Mouse (Mus musculus): ENCODE measurements around the gene Nme9. TPM values are rescaled to one million over a fixed set of nuclear protein-coding genes. Genes with fewer than 3 reads are reported as not detected.

The Nme9 gene
- polyA plus RNA-seq, 1 experiment from 2014 or later: 0.90 TPM

GRCm38 (mm10) chr9:99423692-99424573 is 27.3 kb upstream of the Nme9 start:
- Histone ChIP-seq H3K9me3 (ENCODE audit: control insufficient read depth, low read length) (no peaks in the 10 kb centered on the region), H3K9ac (ENCODE audit: low read depth, low read length) (no peak overlapping the region), H3K36me3 (ENCODE audit: control insufficient read depth, insufficient read depth, low read length) (no peaks in the 10 kb centered on the region), H3K4me3 (ENCODE audit: low read depth, low read length) (no peak overlapping the region), H3K27ac (ENCODE audit: low read depth, low read length) (no peak overlapping the region), H3K4me1 (replicated peaks; ENCODE audit: control insufficient read depth, insufficient read depth, low read length) (no peaks in the 10 kb centered on the region), H3K27me3 (ENCODE audit: control insufficient read depth, insufficient read depth, low read length) (no peaks in the 10 kb centered on the region), H3K4me2 (replicated peaks; ENCODE audit: low read depth, low read length) (no peak overlapping the region)
- 71% methylated on average over 9 of the region's 9 CpGs for WGBS
- no peak for ATAC-seq (ENCODE audit: low FRiP score)
- no peak for DNase-seq (ENCODE audit: low spot score)

- H3K9ac ChIP-seq (ENCODE audit: low read depth, low read length): no peak overlapping the region
- H3K27me3 ChIP-seq (ENCODE audit: control insufficient read depth, insufficient read depth, low read length): no peaks in the 10 kb centered on the region
- no peak overlapping the region for H3K27ac ChIP-seq (ENCODE audit: low read depth, low read length)
- no peaks in the 10 kb centered on the region for H3K36me3 ChIP-seq (ENCODE audit: control insufficient read depth, insufficient read depth, low read length)
- no peaks in the 10 kb centered on the region for H3K4me1 ChIP-seq (replicated peaks; ENCODE audit: control insufficient read depth, insufficient read depth, low read length)
- H3K9me3 ChIP-seq (ENCODE audit: control insufficient read depth, low read length): no peaks in the 10 kb centered on the region
- no peak overlapping the region for H3K4me2 ChIP-seq (replicated peaks; ENCODE audit: low read depth, low read length)
- H3K4me3 ChIP-seq (ENCODE audit: low read depth, low read length): no peak overlapping the region
- no peak for DNase-seq (ENCODE audit: low spot score)
- no peak for ATAC-seq (ENCODE audit: low FRiP score)
- 78% methylated on average over 4 of the region's 4 CpGs for WGBS
These were observed 26.8 kb upstream of the Nme9 start for GRCm38 (mm10) chr9:99424574-99424863.

- H3K4me2 ChIP-seq (replicated peaks; ENCODE audit: low read depth, low read length): no peak overlapping the region
- no peaks in the 10 kb centered on the region for H3K27me3 ChIP-seq (ENCODE audit: control insufficient read depth, insufficient read depth, low read length)
- no peak overlapping the region for H3K4me3 ChIP-seq (ENCODE audit: low read depth, low read length)
- H3K9me3 ChIP-seq (ENCODE audit: control insufficient read depth, low read length): no peaks in the 10 kb centered on the region
- no peak overlapping the region for H3K27ac ChIP-seq (ENCODE audit: low read depth, low read length)
- no peak for ATAC-seq (ENCODE audit: low FRiP score)
- WGBS: 74% methylated on average over 9 of the region's 9 CpGs
- H3K4me1 ChIP-seq (replicated peaks; ENCODE audit: control insufficient read depth, insufficient read depth, low read length): no peaks in the 10 kb centered on the region
- DNase-seq (ENCODE audit: low spot score): no peak
- H3K9ac ChIP-seq (ENCODE audit: low read depth, low read length): no peak overlapping the region
- H3K36me3 ChIP-seq (ENCODE audit: control insufficient read depth, insufficient read depth, low read length): no peaks in the 10 kb centered on the region
These were observed 26.0 kb upstream of the Nme9 start for GRCm38 (mm10) chr9:99425262-99425661.

- H3K4me1 ChIP-seq (replicated peaks; ENCODE audit: control insufficient read depth, insufficient read depth, low read length): no peaks in the 10 kb centered on the region
- H3K4me2 ChIP-seq (replicated peaks; ENCODE audit: low read depth, low read length): no peak overlapping the region
- no peak for DNase-seq (ENCODE audit: low spot score)
- no peaks in the 10 kb centered on the region for H3K36me3 ChIP-seq (ENCODE audit: control insufficient read depth, insufficient read depth, low read length)
- no peak for ATAC-seq (ENCODE audit: low FRiP score)
- WGBS: 85% methylated on average over 11 of the region's 11 CpGs
- H3K27me3 ChIP-seq (ENCODE audit: control insufficient read depth, insufficient read depth, low read length): no peaks in the 10 kb centered on the region
- H3K27ac ChIP-seq (ENCODE audit: low read depth, low read length): no peak overlapping the region
- no peak overlapping the region for H3K9ac ChIP-seq (ENCODE audit: low read depth, low read length)
- H3K9me3 ChIP-seq (ENCODE audit: control insufficient read depth, low read length): no peaks in the 10 kb centered on the region
- no peak overlapping the region for H3K4me3 ChIP-seq (ENCODE audit: low read depth, low read length)
These were observed 22.5 kb upstream of the Nme9 start for GRCm38 (mm10) chr9:99428601-99429331.

- H3K36me3 ChIP-seq (ENCODE audit: control insufficient read depth, insufficient read depth, low read length): no peaks in the 10 kb centered on the region
- H3K27me3 ChIP-seq (ENCODE audit: control insufficient read depth, insufficient read depth, low read length): no peaks in the 10 kb centered on the region
- 0 out of 2 replicates have a peak, but pooled peaks cover 2% of the 10 kb centered on the region for H3K4me1 ChIP-seq (replicated peaks; ENCODE audit: control insufficient read depth, insufficient read depth, low read length)
- 81% methylated on average over 3 of the region's 3 CpGs for WGBS
- no peak overlapping the region for H3K27ac ChIP-seq (ENCODE audit: low read depth, low read length)
- no peaks in the 10 kb centered on the region for H3K9me3 ChIP-seq (ENCODE audit: control insufficient read depth, low read length)
- H3K4me3 ChIP-seq (ENCODE audit: low read depth, low read length): no peak overlapping the region
- no peak overlapping the region for H3K9ac ChIP-seq (ENCODE audit: low read depth, low read length)
- no peak overlapping the region for H3K4me2 ChIP-seq (replicated peaks; ENCODE audit: low read depth, low read length)
- ATAC-seq (ENCODE audit: low FRiP score): no peak
- no peak for DNase-seq (ENCODE audit: low spot score)
These were observed 21.4 kb upstream of the Nme9 start for GRCm38 (mm10) chr9:99429845-99430244.

- Histone ChIP-seq H3K4me3 (ENCODE audit: low read depth, low read length) (no peak overlapping the region), H3K4me2 (replicated peaks; ENCODE audit: low read depth, low read length) (no peak overlapping the region), H3K9ac (ENCODE audit: low read depth, low read length) (no peak overlapping the region), H3K36me3 (ENCODE audit: control insufficient read depth, insufficient read depth, low read length) (no peaks in the 10 kb centered on the region), H3K27ac (ENCODE audit: low read depth, low read length) (no peak overlapping the region), H3K9me3 (ENCODE audit: control insufficient read depth, low read length) (no peaks in the 10 kb centered on the region), H3K4me1 (replicated peaks; ENCODE audit: control insufficient read depth, insufficient read depth, low read length) (0 out of 2 replicates have a peak, but pooled peaks cover 5% of the 10 kb centered on the region), H3K27me3 (ENCODE audit: control insufficient read depth, insufficient read depth, low read length) (no peaks in the 10 kb centered on the region)
- DNase-seq (ENCODE audit: low spot score) (no peak), ATAC-seq (ENCODE audit: low FRiP score) (no peak)
- WGBS: 81% methylated on average over 6 of the region's 6 CpGs
These were observed 20.5 kb upstream of the Nme9 start for GRCm38 (mm10) chr9:99430806-99431205.

DNA sequence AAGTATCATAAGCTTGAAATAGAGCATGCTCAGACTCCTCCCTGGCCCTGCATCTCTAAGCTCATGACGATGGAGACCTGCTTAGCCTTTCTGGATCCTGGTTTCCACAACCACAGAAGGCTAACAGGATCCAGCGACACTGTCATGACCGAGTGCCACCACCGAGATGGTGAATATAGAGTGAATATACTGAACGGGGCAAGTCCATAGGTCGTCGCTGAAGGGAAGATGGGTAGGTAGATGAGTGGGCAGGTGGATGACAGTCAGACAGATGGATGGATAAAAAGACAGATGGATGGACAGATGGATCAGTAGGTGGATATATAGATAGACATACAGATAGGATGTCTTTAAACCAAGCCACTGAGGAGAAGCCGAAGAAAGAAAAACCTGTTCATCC is 19.9 kb upstream of the Nme9 start:
- DNase-seq (ENCODE audit: low spot score): no peak
- H3K4me2 ChIP-seq (replicated peaks; ENCODE audit: low read depth, low read length): no peak overlapping the region
- 0 out of 2 replicates have a peak, but pooled peaks cover 5% of the 10 kb centered on the region for H3K4me1 ChIP-seq (replicated peaks; ENCODE audit: control insufficient read depth, insufficient read depth, low read length)
- no peaks in the 10 kb centered on the region for H3K36me3 ChIP-seq (ENCODE audit: control insufficient read depth, insufficient read depth, low read length)
- no peak overlapping the region for H3K4me3 ChIP-seq (ENCODE audit: low read depth, low read length)
- no peak overlapping the region for H3K27ac ChIP-seq (ENCODE audit: low read depth, low read length)
- no peaks in the 10 kb centered on the region for H3K9me3 ChIP-seq (ENCODE audit: control insufficient read depth, low read length)
- H3K9ac ChIP-seq (ENCODE audit: low read depth, low read length): no peak overlapping the region
- no peak for ATAC-seq (ENCODE audit: low FRiP score)
- H3K27me3 ChIP-seq (ENCODE audit: control insufficient read depth, insufficient read depth, low read length): no peaks in the 10 kb centered on the region
- 91% methylated on average over 8 of the region's 8 CpGs for WGBS

GRCm38 (mm10) chr9:99431963-99432362 is 19.3 kb upstream of the Nme9 start:
- no peak overlapping the region for H3K9ac ChIP-seq (ENCODE audit: low read depth, low read length)
- H3K27me3 ChIP-seq (ENCODE audit: control insufficient read depth, insufficient read depth, low read length): no peaks in the 10 kb centered on the region
- no peak for ATAC-seq (ENCODE audit: low FRiP score)
- no peak overlapping the region for H3K4me2 ChIP-seq (replicated peaks; ENCODE audit: low read depth, low read length)
- no peak overlapping the region for H3K27ac ChIP-seq (ENCODE audit: low read depth, low read length)
- WGBS: 85% methylated on average over 6 of the region's 6 CpGs
- no peaks in the 10 kb centered on the region for H3K36me3 ChIP-seq (ENCODE audit: control insufficient read depth, insufficient read depth, low read length)
- no peaks in the 10 kb centered on the region for H3K9me3 ChIP-seq (ENCODE audit: control insufficient read depth, low read length)
- DNase-seq (ENCODE audit: low spot score): no peak
- H3K4me3 ChIP-seq (ENCODE audit: low read depth, low read length): no peak overlapping the region
- H3K4me1 ChIP-seq (replicated peaks; ENCODE audit: control insufficient read depth, insufficient read depth, low read length): 0 out of 2 replicates have a peak, but pooled peaks cover 5% of the 10 kb centered on the region

GRCm38 (mm10) chr9:99432478-99432877 is 18.8 kb upstream of the Nme9 start:
- H3K4me1 ChIP-seq (replicated peaks; ENCODE audit: control insufficient read depth, insufficient read depth, low read length): 0 out of 2 replicates have a peak, but pooled peaks cover 5% of the 10 kb centered on the region
- peaks cover 4% of the 10 kb centered on the region for H3K27me3 ChIP-seq (ENCODE audit: control insufficient read depth, insufficient read depth, low read length)
- H3K4me3 ChIP-seq (ENCODE audit: low read depth, low read length): no peak overlapping the region
- WGBS: 90% methylated on average over 4 of the region's 4 CpGs
- H3K9ac ChIP-seq (ENCODE audit: low read depth, low read length): no peak overlapping the region
- no peak for DNase-seq (ENCODE audit: low spot score)
- H3K36me3 ChIP-seq (ENCODE audit: control insufficient read depth, insufficient read depth, low read length): no peaks in the 10 kb centered on the region
- no peak for ATAC-seq (ENCODE audit: low FRiP score)
- no peaks in the 10 kb centered on the region for H3K9me3 ChIP-seq (ENCODE audit: control insufficient read depth, low read length)
- H3K27ac ChIP-seq (ENCODE audit: low read depth, low read length): no peak overlapping the region
- H3K4me2 ChIP-seq (replicated peaks; ENCODE audit: low read depth, low read length): no peak overlapping the region

Data from hindbrain, embryonic 11.5 days (tissue).